Mouse (Mus musculus): ENCODE results near the gene Kdm5b. TPM values are rescaled to one million over a fixed set of nuclear protein-coding genes. Genes with fewer than 3 reads are reported as not detected.

Kdm5b gene
- polyA plus RNA-seq, 1 experiment from 2014 or later = 84.0 TPM

DNA sequence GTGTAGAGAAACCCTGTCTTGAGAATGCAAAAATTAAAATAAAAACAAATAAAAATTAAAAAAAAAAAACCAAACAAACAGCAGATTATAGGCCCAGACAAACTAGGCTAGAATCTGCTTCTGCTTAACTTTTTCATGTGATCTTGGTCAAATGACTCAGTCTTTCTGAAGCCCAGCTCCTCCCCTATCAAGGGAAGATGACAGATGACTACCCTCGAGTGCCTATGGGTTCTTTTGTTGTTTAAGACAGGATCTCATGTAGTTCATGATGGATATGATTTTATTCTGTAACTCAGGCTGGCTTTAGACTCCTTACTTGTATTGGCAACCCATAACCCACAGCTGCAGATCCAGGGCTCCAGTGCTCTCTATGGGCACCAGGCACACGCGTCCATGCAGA lies 8.1 kb upstream of the Kdm5b start:
- H3K9ac ChIP-seq (replicated peaks; ENCODE audit: low read length) = no peak overlapping the region
- no peak for DNase-seq (ENCODE audit: low spot score)
- ATAC-seq (replicated peaks; ENCODE audit: insufficient number of reproducible peaks, low FRiP score, low TSS enrichment, low read depth) = no peak
- H3K9me3 ChIP-seq (replicated peaks; ENCODE audit: control insufficient read depth, low read length) = no peaks in the 10 kb centered on the region
- whole genome bisulfite sequencing = 83% methylated on average over 3 of the region's 3 CpGs
- H3K27ac ChIP-seq (replicated peaks; ENCODE audit: low read depth, low read length) = no peak overlapping the region
- no peak overlapping the region for H3K4me3 ChIP-seq (ENCODE audit: low read depth, low read length)
- no peaks in the 10 kb centered on the region for H3K27me3 ChIP-seq (ENCODE audit: control insufficient read depth, insufficient read depth, low read length)
- H3K4me1 ChIP-seq (ENCODE audit: control insufficient read depth, insufficient read depth, low read length) = no peaks in the 10 kb centered on the region
- H3K4me2 ChIP-seq (ENCODE audit: low read depth, low read length) = no peak overlapping the region
- no peaks in the 10 kb centered on the region for H3K36me3 ChIP-seq (replicated peaks; ENCODE audit: control insufficient read depth, insufficient read depth, low read depth, low read length)

DNA sequence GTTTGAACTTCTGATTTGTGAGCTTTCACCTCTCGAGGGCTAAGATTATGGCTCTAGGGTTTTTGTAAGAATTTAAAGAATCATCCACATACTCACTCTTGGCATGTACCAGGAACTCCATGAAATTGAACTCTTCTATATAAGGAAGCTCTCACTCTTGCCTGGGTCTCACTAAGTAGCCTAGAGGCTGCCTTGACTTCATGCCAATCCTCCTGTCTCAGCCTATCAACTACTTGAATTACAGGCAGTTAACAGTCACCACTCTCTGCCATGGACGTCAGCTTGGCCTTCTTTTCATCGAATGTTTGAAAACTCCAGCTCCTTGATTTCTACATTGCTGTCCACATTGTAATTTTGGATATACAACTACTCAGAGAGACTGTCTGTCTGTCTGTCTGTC lies 7.6 kb upstream of the Kdm5b start:
- Histone ChIP-seq H3K4me3 (ENCODE audit: low read depth, low read length) (no peak overlapping the region), H3K27me3 (ENCODE audit: control insufficient read depth, insufficient read depth, low read length) (no peaks in the 10 kb centered on the region), H3K4me2 (ENCODE audit: low read depth, low read length) (no peak overlapping the region), H3K4me1 (ENCODE audit: control insufficient read depth, insufficient read depth, low read length) (no peaks in the 10 kb centered on the region), H3K9ac (replicated peaks; ENCODE audit: low read length) (no peak overlapping the region), H3K36me3 (replicated peaks; ENCODE audit: control insufficient read depth, insufficient read depth, low read depth, low read length) (no peaks in the 10 kb centered on the region), H3K9me3 (replicated peaks; ENCODE audit: control insufficient read depth, low read length) (no peaks in the 10 kb centered on the region), H3K27ac (replicated peaks; ENCODE audit: low read depth, low read length) (no peak overlapping the region)
- WGBS = 71% methylated on average over 3 of the region's 3 CpGs
- ATAC-seq (replicated peaks; ENCODE audit: insufficient number of reproducible peaks, low FRiP score, low TSS enrichment, low read depth) = no peak
- DNase-seq (ENCODE audit: low spot score) = no peak

GRCm38 (mm10) chr1:134555240-134555870 lies 4.6 kb upstream of the Kdm5b start:
- Histone ChIP-seq H3K4me3 (ENCODE audit: low read depth, low read length) (no peak overlapping the region), H3K9ac (replicated peaks; ENCODE audit: low read length) (no peak overlapping the region), H3K27ac (replicated peaks; ENCODE audit: low read depth, low read length) (no peak overlapping the region), H3K27me3 (ENCODE audit: control insufficient read depth, insufficient read depth, low read length) (no peaks in the 10 kb centered on the region), H3K4me1 (ENCODE audit: control insufficient read depth, insufficient read depth, low read length) (no peaks in the 10 kb centered on the region), H3K9me3 (replicated peaks; ENCODE audit: control insufficient read depth, low read length) (no peaks in the 10 kb centered on the region), H3K4me2 (ENCODE audit: low read depth, low read length) (no peak overlapping the region; the same call in 1 of the 2 replicates), H3K36me3 (replicated peaks; ENCODE audit: control insufficient read depth, insufficient read depth, low read depth, low read length) (no peaks in the 10 kb centered on the region)
- WGBS = 26% methylated on average over 13 of the region's 13 CpGs
- ATAC-seq (replicated peaks; ENCODE audit: insufficient number of reproducible peaks, low FRiP score, low TSS enrichment, low read depth) (no peak), DNase-seq (ENCODE audit: low spot score) (peak; percentile 43)

GRCm38 (mm10) chr1:134555871-134556670 lies 3.9 kb upstream of the Kdm5b start:
- peak; percentile 31; the same call in 1 of the 2 replicates for ATAC-seq (replicated peaks; ENCODE audit: insufficient number of reproducible peaks, low FRiP score, low TSS enrichment, low read depth)
- no peaks in the 10 kb centered on the region for H3K9me3 ChIP-seq (replicated peaks; ENCODE audit: control insufficient read depth, low read length)
- H3K4me3 ChIP-seq (ENCODE audit: low read depth, low read length) = peak overlapping the region; percentile 58
- H3K36me3 ChIP-seq (replicated peaks; ENCODE audit: control insufficient read depth, insufficient read depth, low read depth, low read length) = no peaks in the 10 kb centered on the region
- peak; percentile 63 for DNase-seq (ENCODE audit: low spot score)
- peak overlapping the region; percentile 94 for H3K4me2 ChIP-seq (ENCODE audit: low read depth, low read length)
- H3K4me1 ChIP-seq (ENCODE audit: control insufficient read depth, insufficient read depth, low read length) = no peaks in the 10 kb centered on the region
- WGBS = under 1% methylated on average over 46 of the region's 46 CpGs
- H3K9ac ChIP-seq (replicated peaks; ENCODE audit: low read length) = peak overlapping the region; percentile 73
- H3K27ac ChIP-seq (replicated peaks; ENCODE audit: low read depth, low read length) = peak overlapping the region; percentile 77
- H3K27me3 ChIP-seq (ENCODE audit: control insufficient read depth, insufficient read depth, low read length) = no peaks in the 10 kb centered on the region

- H3K4me1 ChIP-seq (ENCODE audit: control insufficient read depth, insufficient read depth, low read length) = no peaks in the 10 kb centered on the region
- under 1% methylated on average over 35 of the region's 35 CpGs for WGBS
- H3K4me3 ChIP-seq (ENCODE audit: low read depth, low read length) = peak overlapping the region; percentile 58
- no peaks in the 10 kb centered on the region for H3K27me3 ChIP-seq (ENCODE audit: control insufficient read depth, insufficient read depth, low read length)
- peak; percentile 96 for ATAC-seq (replicated peaks; ENCODE audit: insufficient number of reproducible peaks, low FRiP score, low TSS enrichment, low read depth)
- no peaks in the 10 kb centered on the region for H3K9me3 ChIP-seq (replicated peaks; ENCODE audit: control insufficient read depth, low read length)
- peak overlapping the region; percentile 73 for H3K9ac ChIP-seq (replicated peaks; ENCODE audit: low read length)
- no peaks in the 10 kb centered on the region for H3K36me3 ChIP-seq (replicated peaks; ENCODE audit: control insufficient read depth, insufficient read depth, low read depth, low read length)
- DNase-seq (ENCODE audit: low spot score) = peak; percentile 99
- H3K4me2 ChIP-seq (ENCODE audit: low read depth, low read length) = peak overlapping the region; percentile 94
- H3K27ac ChIP-seq (replicated peaks; ENCODE audit: low read depth, low read length) = peak overlapping the region; percentile 77
Measured at GRCm38 (mm10) chr1:134556671-134557218, 3.2 kb upstream of the Kdm5b start.

DNA sequence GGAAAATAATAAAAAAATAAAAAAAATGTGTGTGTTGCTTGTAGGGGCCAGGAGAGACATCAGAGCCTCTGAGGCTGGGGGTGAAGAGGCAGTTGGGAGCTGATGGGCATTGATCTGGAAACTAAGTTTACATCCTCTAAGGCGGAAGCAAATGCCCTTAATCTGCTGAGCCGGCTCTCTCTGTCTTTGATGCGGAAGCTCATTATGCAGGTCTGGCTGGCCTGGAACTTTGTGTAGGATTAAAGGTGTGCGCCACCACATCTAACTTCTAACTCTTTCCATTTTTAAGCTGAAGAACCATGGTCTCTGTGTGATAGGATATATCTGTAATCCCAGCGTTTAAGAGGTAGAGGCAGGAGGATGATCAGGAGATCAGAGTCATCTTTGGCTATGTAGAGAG lies 1.5 kb upstream of the Kdm5b start:
- Histone ChIP-seq H3K4me3 (ENCODE audit: low read depth, low read length) (no peak overlapping the region), H3K4me1 (ENCODE audit: control insufficient read depth, insufficient read depth, low read length) (no peaks in the 10 kb centered on the region), H3K4me2 (ENCODE audit: low read depth, low read length) (no peak overlapping the region), H3K36me3 (replicated peaks; ENCODE audit: control insufficient read depth, insufficient read depth, low read depth, low read length) (no peaks in the 10 kb centered on the region), H3K9me3 (replicated peaks; ENCODE audit: control insufficient read depth, low read length) (no peaks in the 10 kb centered on the region), H3K27me3 (ENCODE audit: control insufficient read depth, insufficient read depth, low read length) (no peaks in the 10 kb centered on the region), H3K9ac (replicated peaks; ENCODE audit: low read length) (no peak overlapping the region), H3K27ac (replicated peaks; ENCODE audit: low read depth, low read length) (no peak overlapping the region)
- ATAC-seq (replicated peaks; ENCODE audit: insufficient number of reproducible peaks, low FRiP score, low TSS enrichment, low read depth) (no peak), DNase-seq (ENCODE audit: low spot score) (no peak)
- WGBS = 49% methylated on average over 5 of the region's 5 CpGs

DNA sequence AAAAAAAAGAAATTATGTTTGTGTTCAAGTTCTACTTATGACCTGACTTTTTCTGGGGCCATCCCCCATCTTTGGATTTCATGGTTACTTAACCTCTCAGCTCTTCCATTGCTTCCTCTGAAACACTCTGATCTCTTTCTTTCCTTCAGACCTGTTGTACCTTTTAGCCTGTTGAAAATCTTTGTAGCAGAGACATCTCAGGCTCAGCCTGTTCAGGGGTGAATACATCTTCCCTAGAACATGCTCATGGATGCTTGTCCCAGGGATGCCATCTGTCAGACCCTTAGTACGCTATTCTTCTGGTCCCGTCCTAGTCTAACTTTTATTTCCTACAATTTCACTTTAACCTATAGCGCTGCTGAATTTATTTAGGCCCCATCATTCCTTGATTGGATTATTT lies 745 bp upstream of the Kdm5b start:
- Histone ChIP-seq H3K4me1 (ENCODE audit: control insufficient read depth, insufficient read depth, low read length) (no peaks in the 10 kb centered on the region), H3K36me3 (replicated peaks; ENCODE audit: control insufficient read depth, insufficient read depth, low read depth, low read length) (no peaks in the 10 kb centered on the region)
- ATAC-seq (replicated peaks; ENCODE audit: insufficient number of reproducible peaks, low FRiP score, low TSS enrichment, low read depth) = no peak

DNA sequence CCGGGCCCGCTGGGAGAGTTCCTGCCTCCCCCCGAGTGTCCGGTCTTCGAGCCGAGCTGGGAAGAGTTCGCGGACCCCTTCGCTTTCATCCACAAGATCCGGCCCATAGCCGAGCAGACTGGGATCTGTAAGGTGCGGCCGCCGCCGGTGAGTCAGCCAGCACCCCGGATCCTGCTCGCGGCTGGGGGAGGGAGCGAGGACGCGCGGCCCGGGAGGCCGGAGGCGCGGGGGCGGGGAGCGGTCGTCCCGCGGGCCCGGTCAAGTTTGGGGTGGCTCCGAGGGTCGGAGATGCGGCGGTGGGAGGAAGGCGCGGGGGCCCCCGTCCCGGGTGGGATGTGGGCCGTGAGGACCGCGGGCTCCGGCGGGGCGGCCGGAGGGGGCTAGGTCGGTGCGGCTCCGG lies 425 bp downstream of the Kdm5b start:
- H3K27ac ChIP-seq (replicated peaks; ENCODE audit: low read depth, low read length) = peak overlapping the region; percentile 79
- ATAC-seq (replicated peaks; ENCODE audit: insufficient number of reproducible peaks, low FRiP score, low TSS enrichment, low read depth) (peak; percentile 12; the same call in 1 of the 2 replicates), DNase-seq (ENCODE audit: low spot score) (no peak)
- no peaks in the 10 kb centered on the region for H3K36me3 ChIP-seq (replicated peaks; ENCODE audit: control insufficient read depth, insufficient read depth, low read depth, low read length)
- no peaks in the 10 kb centered on the region for H3K9me3 ChIP-seq (replicated peaks; ENCODE audit: control insufficient read depth, low read length)
- no peaks in the 10 kb centered on the region for H3K27me3 ChIP-seq (ENCODE audit: control insufficient read depth, insufficient read depth, low read length)
- H3K4me1 ChIP-seq (ENCODE audit: control insufficient read depth, insufficient read depth, low read length) = no peaks in the 10 kb centered on the region
- 0% methylated on average over 49 of the region's 50 CpGs for WGBS
- peak overlapping the region; percentile 80 for H3K4me3 ChIP-seq (ENCODE audit: low read depth, low read length)
- H3K4me2 ChIP-seq (ENCODE audit: low read depth, low read length) = peak overlapping the region; percentile 58
- H3K9ac ChIP-seq (replicated peaks; ENCODE audit: low read length) = peak overlapping the region; percentile 99

More for the DNA sequence above, 745 bp upstream of the Kdm5b start:
- Histone ChIP-seq H3K27me3 (ENCODE audit: control insufficient read depth, insufficient read depth, low read length) (no peaks in the 10 kb centered on the region), H3K9ac (replicated peaks; ENCODE audit: low read length) (no peak overlapping the region), H3K4me2 (ENCODE audit: low read depth, low read length) (no peak overlapping the region), H3K4me3 (ENCODE audit: low read depth, low read length) (no peak overlapping the region), H3K27ac (replicated peaks; ENCODE audit: low read depth, low read length) (no peak overlapping the region), H3K9me3 (replicated peaks; ENCODE audit: control insufficient read depth, low read length) (no peaks in the 10 kb centered on the region)
- DNase-seq (ENCODE audit: low spot score) = no peak
- 78% methylated on average over 3 of the region's 3 CpGs for WGBS
